Mouse (Mus musculus): ENCODE results near the gene Gdpd3. TPM values are rescaled to one million over a fixed set of nuclear protein-coding genes. Genes with fewer than 3 reads are reported as not detected.
A peak's percentile ranks its signal among the peaks of the same experiment; 100 is the strongest.

The Gdpd3 gene
- total RNA-seq, 2 experiments from 2014 or later, result 2.4 to 3.4 TPM

DNA sequence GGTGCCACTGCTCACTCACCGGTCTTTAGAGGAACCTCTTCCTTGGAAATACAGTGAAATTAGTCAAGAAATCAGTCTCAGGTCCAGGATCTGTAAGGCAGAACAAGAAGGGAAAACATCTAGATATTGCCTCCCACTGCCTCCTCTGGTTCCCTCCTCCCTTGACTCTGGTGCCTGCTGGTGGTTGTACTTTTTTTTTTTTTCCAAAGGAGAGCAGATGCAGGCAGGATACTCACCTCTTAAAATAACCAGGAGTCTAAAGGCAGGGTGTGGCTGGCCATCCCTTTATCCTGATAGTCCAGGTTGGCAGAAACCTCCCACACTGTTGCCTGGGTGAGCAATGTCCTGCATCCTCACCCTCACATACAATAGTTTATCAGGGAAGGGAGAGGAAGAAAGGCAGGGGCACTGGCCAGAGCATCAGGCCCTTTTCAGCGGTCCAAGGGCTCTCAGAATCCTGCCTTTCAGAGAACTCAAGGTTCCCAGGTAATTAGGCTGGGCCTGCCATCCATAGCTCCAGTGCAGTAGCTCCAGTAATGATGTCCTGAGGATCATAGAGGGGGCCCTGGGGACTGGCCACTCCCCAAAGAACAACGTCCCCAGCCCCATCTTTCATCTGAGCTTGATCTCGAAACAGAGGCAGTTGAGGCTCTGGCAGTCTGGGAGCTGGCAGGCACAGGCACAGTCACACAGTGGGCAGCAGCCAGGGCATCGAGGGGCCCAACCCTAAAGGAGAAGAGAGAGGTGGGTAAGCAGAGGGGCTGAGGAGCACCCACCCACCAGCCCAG, 34.3 kb downstream of the Gdpd3 start:
- DNase-seq (ENCODE audit: extremely low spot score in 1 of 2, low spot score in 2 of 2), result no peak
- TF ChIP-seq CTCF (IDR thresholded peaks at IDR 0.05), result no peak
- intact Hi-C loops (cut with DNase I), result no loop called here
- Histone ChIP-seq H3K27ac (peak overlapping the region; percentile 100), H3K4me3 (peak overlapping the region; percentile 73)

DNA sequence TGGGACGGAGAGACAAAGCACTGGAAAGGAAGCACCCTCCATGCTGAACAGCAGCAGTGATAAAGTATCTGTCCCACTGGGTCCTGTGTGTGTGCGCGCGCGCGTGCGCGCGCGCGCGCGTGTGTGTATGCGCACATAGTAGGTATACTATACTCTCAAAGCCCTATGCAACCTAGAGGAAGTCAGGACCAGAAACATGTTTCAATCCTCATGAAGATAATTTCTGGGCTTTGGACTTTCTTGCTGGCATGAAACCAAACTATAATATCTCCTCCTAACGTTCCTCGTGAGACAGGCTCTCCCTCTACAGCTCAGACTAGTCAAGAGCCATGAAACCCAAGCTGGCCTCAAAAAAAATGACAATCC, 34.9 kb downstream of the Gdpd3 start:
- intact Hi-C loops (cut with DNase I), result no loop called here
- no peak for TF ChIP-seq CTCF (IDR thresholded peaks at IDR 0.05)
- H3K4me3 ChIP-seq, result no peak overlapping the region
- DNase-seq (ENCODE audit: extremely low spot score in 1 of 2, low spot score in 2 of 2), result no peak
- H3K27ac ChIP-seq, result peak overlapping the region; percentile 100

DNA sequence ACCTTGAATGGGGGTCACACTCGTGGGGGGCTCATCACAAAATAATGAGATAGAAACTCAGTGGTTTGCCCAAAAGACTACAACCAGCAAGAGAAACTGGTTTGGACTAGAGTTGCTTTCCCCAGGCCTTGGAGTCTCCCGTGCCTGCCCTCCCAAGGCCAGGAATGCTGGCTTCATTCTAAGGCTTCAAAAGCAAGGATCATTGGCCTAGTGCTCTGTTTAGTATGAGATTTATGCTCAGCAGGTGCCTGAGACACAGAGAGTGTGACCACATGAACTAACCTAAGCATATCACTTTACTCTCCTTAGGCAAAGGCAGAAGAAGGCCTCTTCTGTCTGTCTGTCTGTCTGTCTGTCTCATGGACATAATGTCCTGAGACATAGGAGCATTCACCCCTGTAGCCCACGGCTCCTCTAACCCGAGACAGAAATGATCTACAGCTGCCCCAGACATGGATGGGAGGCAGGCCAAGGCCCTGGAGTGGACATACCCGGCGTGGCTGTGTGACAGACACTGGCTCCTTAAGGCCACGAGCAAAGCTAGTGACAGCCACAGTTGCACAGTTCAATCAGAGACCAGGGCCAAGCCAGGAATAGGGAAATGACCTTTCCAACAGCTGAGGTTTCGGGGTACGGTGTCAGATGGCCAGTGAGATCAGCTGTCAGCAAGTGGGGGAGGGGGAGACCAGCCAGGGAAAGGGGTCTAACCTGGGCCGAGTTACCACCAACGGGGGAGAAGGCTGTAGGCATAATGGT, 36.2 kb downstream of the Gdpd3 start:
- TF ChIP-seq CTCF (IDR thresholded peaks at IDR 0.05), result no peak
- intact Hi-C loops (cut with DNase I), result no loop called here
- Histone ChIP-seq H3K27ac (no peak overlapping the region), H3K4me3 (no peak overlapping the region)
- DNase-seq (ENCODE audit: extremely low spot score in 1 of 2, low spot score in 2 of 2), result no peak

DNA sequence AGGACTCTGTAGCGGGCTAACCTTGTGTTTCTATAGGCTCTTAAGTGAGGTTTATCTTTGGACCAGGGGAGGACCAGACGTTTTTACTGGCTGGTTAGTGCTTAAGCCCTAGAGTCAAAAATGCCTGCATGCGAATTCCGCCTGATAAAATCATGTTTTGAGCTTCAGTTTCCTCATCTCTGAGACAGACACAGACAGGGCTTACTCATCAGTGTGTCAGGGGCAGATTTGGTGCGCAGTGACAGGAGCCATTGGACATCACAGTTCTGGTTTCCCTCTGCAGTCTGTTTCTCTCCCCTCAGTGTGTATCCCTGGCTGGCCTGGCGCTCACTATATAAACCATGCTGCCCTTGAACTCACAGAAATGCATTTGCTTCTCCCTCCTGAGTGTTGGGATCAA, 37.0 kb downstream of the Gdpd3 start:
- no peak for TF ChIP-seq CTCF (IDR thresholded peaks at IDR 0.05)
- DNase-seq (ENCODE audit: extremely low spot score in 1 of 2, low spot score in 2 of 2), result no peak
- intact Hi-C loops (cut with DNase I), result no loop called here
- no peak overlapping the region for H3K27ac ChIP-seq
- no peak overlapping the region for H3K4me3 ChIP-seq

DNA sequence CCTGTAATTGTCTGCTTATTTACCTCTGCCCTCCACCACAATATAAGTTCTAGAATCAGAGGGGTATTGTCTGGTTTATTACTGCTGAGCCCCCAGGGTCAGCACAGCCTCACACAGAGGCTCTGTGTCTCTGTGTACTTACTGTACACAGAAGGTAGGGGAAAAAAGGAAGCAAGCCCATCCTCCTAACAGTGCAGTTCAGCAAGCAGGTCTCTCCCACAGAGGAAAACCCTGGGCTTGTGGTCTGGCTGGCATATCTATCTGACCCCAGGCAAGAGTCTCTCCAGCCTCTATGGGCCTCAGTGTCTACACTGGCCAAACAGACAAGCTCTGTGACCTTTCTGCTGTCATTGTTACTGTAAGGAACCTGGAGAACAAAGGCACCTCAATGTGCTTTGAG, 37.6 kb downstream of the Gdpd3 start:
- DNase-seq (ENCODE audit: extremely low spot score in 1 of 2, low spot score in 2 of 2), result no peak
- Histone ChIP-seq H3K27ac (no peak overlapping the region), H3K4me3 (no peak overlapping the region)
- intact Hi-C loops (cut with DNase I), result no loop called here
- no peak for TF ChIP-seq CTCF (IDR thresholded peaks at IDR 0.05)

GRCm38 (mm10) chr7:126806956-126807355, 40.8 kb downstream of the Gdpd3 start:
- TF ChIP-seq CTCF (IDR thresholded peaks at IDR 0.05), result no peak
- no peak for DNase-seq (ENCODE audit: extremely low spot score in 1 of 2, low spot score in 2 of 2)
- intact Hi-C loops (cut with DNase I), result no loop called here
- Histone ChIP-seq H3K4me3 (no peak overlapping the region), H3K27ac (no peak overlapping the region)

DNA sequence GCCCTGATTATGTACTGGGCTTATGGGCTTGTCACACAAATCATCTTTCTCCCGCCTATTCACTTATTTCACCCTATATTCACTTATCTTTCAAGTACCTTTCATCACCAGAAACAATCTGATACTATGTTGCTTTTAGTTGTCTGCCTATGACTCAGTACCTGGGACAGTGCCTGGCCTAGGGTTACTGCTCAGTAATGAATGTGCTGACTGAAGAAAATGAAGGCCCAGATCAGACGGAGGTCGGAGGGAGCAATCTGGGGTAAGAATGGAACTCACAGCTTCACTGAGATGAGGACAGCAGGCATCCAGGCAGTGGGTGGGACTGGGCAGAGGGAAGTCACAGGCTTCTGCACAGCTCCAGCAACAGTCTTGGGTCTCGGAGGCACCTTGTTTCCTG, 41.3 kb downstream of the Gdpd3 start:
- DNase-seq (ENCODE audit: extremely low spot score in 1 of 2, low spot score in 2 of 2), result no peak
- intact Hi-C loops (cut with DNase I), result no loop called here
- Histone ChIP-seq H3K4me3 (no peak overlapping the region), H3K27ac (no peak overlapping the region)
- no peak for TF ChIP-seq CTCF (IDR thresholded peaks at IDR 0.05)

DNA sequence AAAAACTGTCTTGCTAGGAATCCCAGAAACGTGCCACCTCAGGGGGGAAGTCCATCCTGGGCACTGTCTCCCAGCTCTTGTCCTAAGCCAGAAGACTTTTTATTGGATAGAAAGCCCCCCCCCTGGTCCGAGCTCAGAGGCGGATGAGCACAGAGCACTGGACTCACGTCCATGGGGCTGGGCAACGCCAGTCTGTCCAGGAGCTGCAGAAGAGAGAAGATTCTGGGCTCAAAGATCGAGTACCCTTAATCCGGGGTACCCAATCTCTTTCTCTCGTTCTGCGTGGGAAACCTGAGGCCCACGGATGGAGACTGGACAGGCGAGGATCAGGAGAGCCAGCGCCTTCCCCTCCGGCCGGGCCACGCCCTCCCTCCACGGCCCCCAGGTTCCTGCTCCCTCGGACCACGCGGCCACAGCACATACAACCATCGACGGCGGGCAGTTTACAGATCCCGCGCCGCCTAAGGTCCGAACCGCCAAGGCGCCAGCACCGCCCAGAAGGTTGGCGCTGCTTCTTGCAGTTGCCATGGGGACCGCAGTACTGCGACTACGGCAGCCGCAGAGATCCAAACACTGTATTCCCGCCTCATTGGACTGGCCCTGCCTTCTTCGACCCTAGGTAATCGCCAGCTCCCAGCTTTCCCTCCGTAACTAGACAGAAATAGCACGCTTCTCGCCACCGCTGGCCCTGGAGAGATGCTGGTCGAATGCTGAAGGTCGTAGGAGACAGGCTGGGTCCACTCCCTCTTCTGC, 42.7 kb downstream of the Gdpd3 start:
- intact Hi-C loops (cut with DNase I), result no loop called here
- H3K4me3 ChIP-seq, result peak overlapping the region; percentile 57
- DNase-seq (ENCODE audit: extremely low spot score in 1 of 2, low spot score in 2 of 2), result peak; percentile 90 to 92
- peak overlapping the region; percentile 56 for H3K27ac ChIP-seq
- TF ChIP-seq CTCF (IDR thresholded peaks at IDR 0.05), result no peak; the same call in 1 of the 2 replicates

DNA sequence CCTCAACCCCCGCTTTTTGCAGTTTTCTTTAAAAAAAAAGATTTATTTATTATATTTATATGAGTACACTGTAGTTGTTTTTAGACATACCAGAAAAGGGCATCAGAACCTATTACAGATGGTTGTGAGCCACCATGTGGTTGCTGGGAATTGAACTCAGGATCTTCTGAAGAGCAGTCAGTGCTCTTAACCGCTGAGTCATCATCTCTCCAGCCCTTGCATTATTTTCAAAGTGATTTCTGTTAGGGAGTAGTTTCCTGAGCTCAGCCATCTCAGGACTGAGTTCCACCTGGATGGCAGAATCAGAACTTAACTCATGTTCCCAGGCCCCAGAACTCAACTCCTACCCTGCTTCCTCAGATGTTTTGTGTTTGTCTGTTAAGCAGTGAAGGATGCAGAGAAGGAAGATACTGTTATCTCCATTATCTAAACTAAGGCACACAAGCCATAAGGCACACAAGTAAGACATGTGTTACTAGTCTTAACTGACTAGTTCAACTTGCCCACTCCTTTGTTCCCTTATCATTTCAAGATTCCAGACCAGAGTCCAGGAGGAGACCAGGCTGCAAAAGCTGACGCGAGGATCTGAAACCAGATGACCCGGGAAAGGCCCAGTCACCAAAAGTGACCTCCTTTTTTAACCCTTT, 43.7 kb downstream of the Gdpd3 start:
- intact Hi-C loops (cut with DNase I), result no loop called here
- TF ChIP-seq CTCF (IDR thresholded peaks at IDR 0.05), result no peak
- DNase-seq (ENCODE audit: extremely low spot score in 1 of 2, low spot score in 2 of 2), result no peak
- Histone ChIP-seq H3K4me3 (no peak overlapping the region; the same call in 1 of the 2 replicates), H3K27ac (no peak overlapping the region; the same call in 1 of the 2 replicates)

- H3K27ac ChIP-seq, result no peak overlapping the region
- DNase-seq (ENCODE audit: extremely low spot score in 1 of 2, low spot score in 2 of 2), result no peak
- H3K4me3 ChIP-seq, result no peak overlapping the region
- intact Hi-C loops (cut with DNase I), result no loop called here
- TF ChIP-seq CTCF (IDR thresholded peaks at IDR 0.05), result no peak
Measured at GRCm38 (mm10) chr7:126815726-126816222, 49.6 kb downstream of the Gdpd3 start.

DNA sequence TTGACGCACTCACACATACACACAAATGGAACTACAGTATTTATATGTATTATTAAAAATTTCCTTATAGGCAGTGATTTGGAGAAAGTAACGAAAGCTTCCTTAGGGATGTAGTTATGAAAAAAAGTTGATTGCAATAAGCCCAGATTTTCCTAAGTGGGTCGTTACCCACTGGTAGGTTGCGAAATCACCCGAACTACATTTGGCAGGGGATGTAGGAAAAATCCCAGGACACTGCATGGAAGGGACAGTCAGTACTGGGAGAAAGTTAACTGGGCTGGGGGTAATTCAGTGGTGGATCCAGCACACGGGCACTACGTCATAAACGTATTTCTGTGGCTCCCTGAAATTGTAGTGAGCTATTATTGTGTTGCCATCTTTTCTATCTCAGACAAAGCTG, 50.4 kb downstream of the Gdpd3 start:
- Histone ChIP-seq H3K4me3 (no peak overlapping the region), H3K27ac (no peak overlapping the region)
- intact Hi-C loops (cut with DNase I), result no loop called here
- no peak for DNase-seq (ENCODE audit: extremely low spot score in 1 of 2, low spot score in 2 of 2)
- TF ChIP-seq CTCF (IDR thresholded peaks at IDR 0.05), result no peak
